Mouse (Mus musculus): Measurements from ENCODE around the gene Mtfr2. TPM values are rescaled to one million over a fixed set of nuclear protein-coding genes. Genes with fewer than 3 reads are reported as not detected.

Gene Mtfr2
- polyA plus RNA-seq (2012), result 10.0 and 16.1 TPM in 2 replicates

GRCm38 (mm10) chr10:20347285-20348214 is at the start of gene Mtfr2:
TSS of gene Mtfr2 (plus strand) at chr10:20347770.

DNA sequence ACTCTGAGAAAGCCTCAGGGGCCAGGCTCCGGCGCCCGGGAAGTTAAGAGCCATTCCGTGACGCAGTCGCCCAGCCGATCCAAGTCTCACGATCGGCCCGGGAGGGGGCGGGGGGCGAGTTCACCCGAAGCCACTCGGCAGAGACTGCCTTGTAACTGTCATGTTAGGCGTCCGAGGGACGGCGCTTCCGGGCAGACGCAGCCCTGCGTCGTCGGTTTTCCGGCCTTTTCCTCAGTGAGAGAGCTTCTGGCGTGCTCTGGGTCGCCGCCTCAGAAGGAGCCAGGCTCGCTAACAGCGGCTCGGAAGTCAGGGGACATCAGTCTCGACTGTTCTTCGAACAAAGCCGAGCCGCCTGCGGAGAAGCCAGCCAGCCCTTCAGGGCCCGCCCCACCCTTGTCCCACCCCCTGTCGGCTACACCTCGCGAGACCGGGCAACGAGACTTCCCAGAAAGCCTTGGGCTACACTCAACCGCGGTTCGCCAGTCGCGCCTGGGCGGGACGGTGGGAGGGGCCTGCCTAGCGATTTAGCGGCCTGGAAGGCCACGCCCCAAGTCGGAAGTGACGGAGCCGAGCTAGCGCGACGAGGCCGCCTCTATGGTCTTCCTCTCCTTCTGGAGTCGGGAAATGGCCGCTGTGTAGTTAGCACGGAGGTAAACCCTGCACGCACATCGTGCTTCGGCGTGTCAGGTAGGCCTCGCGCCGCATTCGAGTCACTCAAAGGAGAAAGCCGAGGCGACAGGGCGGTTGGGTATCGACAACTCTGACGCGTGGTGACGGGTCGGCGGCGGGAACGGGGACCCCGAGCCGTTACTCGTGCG is 35.4 kb upstream of the Mtfr2 start, which contains the start of gene Bclaf1:
Gene Bclaf1 (plus strand): TSS at position 552 of the 818 bp plus-strand sequence.

Other genes with a start within 250 kb of the Mtfr2 start
- 32.6 and 58.6 TPM in 2 replicates for gene Map7, start 199.3 kb upstream of the Mtfr2 start, polyA plus RNA-seq (2012)
- gene Bclaf1, start 35.3 kb upstream of the Mtfr2 start, polyA plus RNA-seq (2012), result 18.4 and 33.1 TPM in 2 replicates

All from megakaryocyte-erythroid progenitor cell, adult 5 weeks (primary cell).